Mouse (Mus musculus): ENCODE measurements at regions not wholly inside any gene's neighbourhood (a gene's known extent, or its start where the extent isn't known, plus 50 kb on each side); places are given as distances from the start of the nearest gene placed in this dataset.

DNA sequence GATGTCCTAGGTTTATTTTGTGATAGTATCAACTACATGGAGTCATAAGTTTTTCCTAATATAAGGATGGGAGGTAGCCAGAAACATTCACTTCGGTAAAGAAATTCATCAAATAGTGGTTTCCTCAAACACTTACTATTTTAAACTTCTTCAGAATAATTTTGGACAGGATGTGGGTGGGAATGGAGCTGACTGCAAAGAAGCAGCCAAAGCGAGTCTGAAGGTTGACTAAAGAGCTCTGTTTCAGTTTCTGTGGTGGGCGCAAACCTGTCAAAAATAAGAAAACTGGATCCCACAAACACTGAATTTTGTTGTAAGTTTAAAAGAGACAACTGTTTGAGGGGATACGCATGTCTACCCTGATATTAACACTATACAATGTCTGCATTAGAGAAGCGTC, 438.2 kb upstream of the Fign start:
- H3K36me3 ChIP-seq (ENCODE audit: control insufficient read depth, insufficient read depth, low read length), result no peaks in the 10 kb centered on the region
- H3K9ac ChIP-seq (ENCODE audit: low read length), result no peak overlapping the region
- WGBS, result 88% methylated on average over 5 of the region's 5 CpGs
- no peak for DNase-seq (ENCODE audit: low spot score)
- no peaks in the 10 kb centered on the region for H3K9me3 ChIP-seq (ENCODE audit: control insufficient read depth, low read length)
- no peak overlapping the region for H3K4me3 ChIP-seq (ENCODE audit: low read depth, low read length)
- H3K27ac ChIP-seq (ENCODE audit: low read depth), result no peak overlapping the region
- H3K4me1 ChIP-seq (replicated peaks; ENCODE audit: control insufficient read depth, insufficient read depth, low read length), result no peaks in the 10 kb centered on the region
- no peak for ATAC-seq (replicated peaks; ENCODE audit: low FRiP score, low TSS enrichment, low read depth)
- H3K4me2 ChIP-seq (ENCODE audit: low read length), result no peak overlapping the region
- no peaks in the 10 kb centered on the region for H3K27me3 ChIP-seq (replicated peaks; ENCODE audit: control insufficient read depth, insufficient read depth, low read length)

DNA sequence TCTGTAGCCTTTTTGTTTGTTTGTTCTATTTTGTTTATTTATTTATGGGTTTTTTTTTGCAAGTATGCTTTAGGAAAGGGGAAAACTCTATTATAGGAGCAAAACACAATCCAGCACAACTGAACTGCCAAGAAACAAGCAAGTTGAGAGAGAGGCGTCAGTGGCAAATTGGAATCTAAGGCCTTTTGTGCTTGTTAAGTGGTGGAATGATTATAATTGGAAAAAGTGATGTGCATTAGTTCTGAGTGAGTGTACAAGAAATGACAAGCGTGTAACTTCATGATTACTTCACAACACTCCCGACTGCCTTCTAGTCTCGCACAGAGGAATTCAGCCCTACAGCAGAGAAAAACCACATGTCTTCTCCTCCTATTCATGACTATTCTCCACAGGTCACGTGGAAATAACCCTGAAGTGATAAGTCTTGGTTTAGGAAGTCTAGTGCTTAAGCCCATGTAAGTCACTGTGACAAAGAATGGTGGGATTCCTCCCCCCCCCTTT, 437.6 kb upstream of the Fign start:
- Histone ChIP-seq H3K4me3 (ENCODE audit: low read depth, low read length) (no peak overlapping the region), H3K9ac (ENCODE audit: low read length) (no peak overlapping the region), H3K27ac (ENCODE audit: low read depth) (no peak overlapping the region), H3K4me2 (ENCODE audit: low read length) (no peak overlapping the region), H3K27me3 (replicated peaks; ENCODE audit: control insufficient read depth, insufficient read depth, low read length) (no peaks in the 10 kb centered on the region), H3K9me3 (ENCODE audit: control insufficient read depth, low read length) (no peaks in the 10 kb centered on the region), H3K4me1 (replicated peaks; ENCODE audit: control insufficient read depth, insufficient read depth, low read length) (no peaks in the 10 kb centered on the region), H3K36me3 (ENCODE audit: control insufficient read depth, insufficient read depth, low read length) (no peaks in the 10 kb centered on the region)
- ATAC-seq (replicated peaks; ENCODE audit: low FRiP score, low TSS enrichment, low read depth), result no peak
- 85% methylated on average over 5 of the region's 5 CpGs for WGBS
- DNase-seq (ENCODE audit: low spot score), result no peak

DNA sequence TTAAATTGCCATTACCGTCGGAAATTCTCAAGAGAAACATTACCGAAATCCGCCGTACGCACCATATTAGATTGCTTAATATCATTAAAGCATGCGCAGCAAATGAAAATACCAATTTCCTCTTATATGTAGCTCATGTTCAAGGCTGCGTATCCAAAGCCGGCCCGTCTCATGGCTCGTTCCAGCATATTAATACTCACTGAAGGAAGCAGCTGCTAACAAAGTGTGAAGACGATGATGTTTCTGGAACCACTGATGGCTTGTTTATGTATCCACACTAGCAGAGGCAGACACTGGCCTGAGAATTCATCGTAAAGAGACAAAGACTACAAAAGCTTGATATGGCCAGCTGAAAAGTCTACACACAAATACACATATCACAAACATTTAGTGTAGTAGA, 437.0 kb upstream of the Fign start:
- no peak for DNase-seq (ENCODE audit: low spot score)
- Histone ChIP-seq H3K9me3 (ENCODE audit: control insufficient read depth, low read length) (no peaks in the 10 kb centered on the region), H3K9ac (ENCODE audit: low read length) (no peak overlapping the region), H3K27me3 (replicated peaks; ENCODE audit: control insufficient read depth, insufficient read depth, low read length) (no peaks in the 10 kb centered on the region), H3K4me2 (ENCODE audit: low read length) (no peak overlapping the region), H3K27ac (ENCODE audit: low read depth) (no peak overlapping the region), H3K4me3 (ENCODE audit: low read depth, low read length) (no peak overlapping the region), H3K4me1 (replicated peaks; ENCODE audit: control insufficient read depth, insufficient read depth, low read length) (no peaks in the 10 kb centered on the region), H3K36me3 (ENCODE audit: control insufficient read depth, insufficient read depth, low read length) (no peaks in the 10 kb centered on the region)
- WGBS, result 87% methylated on average over 13 of the region's 13 CpGs
- ATAC-seq (replicated peaks; ENCODE audit: low FRiP score, low TSS enrichment, low read depth), result no peak

DNA sequence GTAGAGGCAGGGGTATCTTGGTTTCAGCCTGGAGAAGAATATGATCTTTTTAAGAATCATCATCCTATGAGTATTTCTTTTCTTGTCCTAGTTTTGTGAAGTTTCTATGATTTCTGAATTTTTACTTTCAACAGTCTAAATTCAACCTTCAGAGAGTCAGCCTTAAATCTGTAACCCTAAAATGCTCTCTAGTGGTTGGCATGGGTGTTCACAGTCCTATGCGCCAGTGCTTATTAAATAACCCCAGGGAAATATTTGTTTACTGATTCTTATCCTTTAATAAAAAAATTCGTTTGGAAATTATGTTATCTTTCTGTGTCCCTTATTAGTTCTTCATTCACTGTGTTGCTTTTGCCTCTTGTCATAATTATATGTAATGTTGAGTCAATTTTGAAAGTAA, 436.5 kb upstream of the Fign start:
- no peaks in the 10 kb centered on the region for H3K4me1 ChIP-seq (replicated peaks; ENCODE audit: control insufficient read depth, insufficient read depth, low read length)
- H3K9ac ChIP-seq (ENCODE audit: low read length), result no peak overlapping the region
- H3K4me3 ChIP-seq (ENCODE audit: low read depth, low read length), result no peak overlapping the region
- no peak overlapping the region for H3K27ac ChIP-seq (ENCODE audit: low read depth)
- ATAC-seq (replicated peaks; ENCODE audit: low FRiP score, low TSS enrichment, low read depth) (no peak), DNase-seq (ENCODE audit: low spot score) (no peak)
- no peaks in the 10 kb centered on the region for H3K36me3 ChIP-seq (ENCODE audit: control insufficient read depth, insufficient read depth, low read length)
- no peaks in the 10 kb centered on the region for H3K27me3 ChIP-seq (replicated peaks; ENCODE audit: control insufficient read depth, insufficient read depth, low read length)
- WGBS, result 64% methylated on average over 2 of the region's 2 CpGs
- H3K9me3 ChIP-seq (ENCODE audit: control insufficient read depth, low read length), result no peaks in the 10 kb centered on the region
- H3K4me2 ChIP-seq (ENCODE audit: low read length), result no peak overlapping the region

DNA sequence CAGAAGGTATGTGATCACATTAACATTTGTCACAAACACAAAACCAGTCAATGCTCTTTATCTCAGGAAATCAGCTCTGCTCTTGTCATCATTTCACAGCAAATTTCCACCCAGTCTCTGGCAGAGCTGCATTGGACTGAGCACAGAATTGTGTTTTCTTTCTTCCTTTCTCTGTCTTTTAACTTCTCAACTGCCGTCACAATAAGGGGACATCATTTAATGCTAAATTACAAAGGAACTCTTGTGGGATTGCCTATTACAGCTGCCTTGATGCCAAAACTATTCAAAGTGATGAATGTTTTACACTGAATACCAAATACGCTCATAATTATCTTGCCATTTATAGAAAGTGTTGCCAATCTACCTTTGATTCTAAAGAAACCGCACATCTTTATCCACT, 424.9 kb upstream of the Fign start:
- Histone ChIP-seq H3K4me2 (ENCODE audit: low read length) (no peak overlapping the region), H3K9ac (ENCODE audit: low read length) (no peak overlapping the region), H3K36me3 (ENCODE audit: control insufficient read depth, insufficient read depth, low read length) (no peaks in the 10 kb centered on the region), H3K9me3 (ENCODE audit: control insufficient read depth, low read length) (no peaks in the 10 kb centered on the region), H3K4me1 (replicated peaks; ENCODE audit: control insufficient read depth, insufficient read depth, low read length) (no peaks in the 10 kb centered on the region), H3K27ac (ENCODE audit: low read depth) (no peak overlapping the region), H3K4me3 (ENCODE audit: low read depth, low read length) (no peak overlapping the region), H3K27me3 (replicated peaks; ENCODE audit: control insufficient read depth, insufficient read depth, low read length) (no peaks in the 10 kb centered on the region)
- no peak for DNase-seq (ENCODE audit: low spot score)
- ATAC-seq (replicated peaks; ENCODE audit: low FRiP score, low TSS enrichment, low read depth), result no peak
- WGBS, result 84% methylated on average over 3 of the region's 3 CpGs

DNA sequence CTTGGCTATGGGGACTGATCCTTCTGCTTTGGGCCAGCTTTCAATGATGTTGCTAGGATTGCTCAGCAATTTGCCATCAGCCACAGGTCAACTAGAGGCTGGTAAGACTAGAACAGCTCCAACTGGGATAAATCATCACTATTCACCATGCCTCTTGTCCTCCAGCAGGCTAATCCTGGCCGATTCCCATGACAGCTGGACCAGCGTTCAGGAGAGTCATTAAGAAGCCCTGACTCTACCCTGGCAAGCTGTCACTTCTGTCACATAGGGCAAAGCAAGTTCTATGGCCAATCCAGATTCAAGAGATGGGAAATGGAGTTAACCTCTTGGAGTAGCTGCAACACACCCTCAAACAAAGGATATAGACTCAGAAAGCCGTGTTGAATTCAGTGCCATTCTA, 424.4 kb upstream of the Fign start:
- Histone ChIP-seq H3K36me3 (ENCODE audit: control insufficient read depth, insufficient read depth, low read length) (no peaks in the 10 kb centered on the region), H3K9me3 (ENCODE audit: control insufficient read depth, low read length) (no peaks in the 10 kb centered on the region), H3K4me2 (ENCODE audit: low read length) (no peak overlapping the region), H3K27ac (ENCODE audit: low read depth) (no peak overlapping the region), H3K9ac (ENCODE audit: low read length) (no peak overlapping the region), H3K27me3 (replicated peaks; ENCODE audit: control insufficient read depth, insufficient read depth, low read length) (no peaks in the 10 kb centered on the region), H3K4me1 (replicated peaks; ENCODE audit: control insufficient read depth, insufficient read depth, low read length) (no peaks in the 10 kb centered on the region), H3K4me3 (ENCODE audit: low read depth, low read length) (no peak overlapping the region)
- ATAC-seq (replicated peaks; ENCODE audit: low FRiP score, low TSS enrichment, low read depth), result no peak
- WGBS, result 76% methylated on average over 3 of the region's 3 CpGs
- no peak for DNase-seq (ENCODE audit: low spot score)

DNA sequence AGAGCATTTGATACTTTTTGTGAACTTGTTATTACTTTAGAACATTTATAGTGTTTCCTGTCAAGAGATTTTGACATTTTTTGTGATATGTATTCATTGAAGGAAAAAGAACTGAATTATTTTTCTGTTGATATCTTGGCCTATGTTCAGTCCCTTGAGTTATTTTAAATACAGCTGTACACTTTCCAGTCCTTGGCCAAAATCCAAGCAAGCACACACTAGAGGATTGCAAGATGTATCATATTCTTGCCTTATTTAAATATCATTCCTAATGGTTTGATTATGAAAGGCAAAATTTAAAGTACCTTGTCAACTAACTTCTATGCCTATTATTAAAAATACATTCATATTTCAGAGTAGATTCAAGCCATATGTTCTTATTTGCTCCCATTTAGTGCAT, 397.9 kb upstream of the Fign start:
- DNase-seq (ENCODE audit: low spot score) (no peak), ATAC-seq (replicated peaks; ENCODE audit: low FRiP score, low TSS enrichment, low read depth) (no peak)
- H3K36me3 ChIP-seq (ENCODE audit: control insufficient read depth, insufficient read depth, low read length), result no peaks in the 10 kb centered on the region
- H3K4me1 ChIP-seq (replicated peaks; ENCODE audit: control insufficient read depth, insufficient read depth, low read length), result no peaks in the 10 kb centered on the region
- H3K27me3 ChIP-seq (replicated peaks; ENCODE audit: control insufficient read depth, insufficient read depth, low read length), result no peaks in the 10 kb centered on the region
- no peak overlapping the region for H3K4me2 ChIP-seq (ENCODE audit: low read length)
- H3K9ac ChIP-seq (ENCODE audit: low read length), result no peak overlapping the region
- no peak overlapping the region for H3K27ac ChIP-seq (ENCODE audit: low read depth)
- H3K9me3 ChIP-seq (ENCODE audit: control insufficient read depth, low read length), result 0 out of 2 replicates have a peak, but pooled peaks cover 2% of the 10 kb centered on the region
- no peak overlapping the region for H3K4me3 ChIP-seq (ENCODE audit: low read depth, low read length)

DNA sequence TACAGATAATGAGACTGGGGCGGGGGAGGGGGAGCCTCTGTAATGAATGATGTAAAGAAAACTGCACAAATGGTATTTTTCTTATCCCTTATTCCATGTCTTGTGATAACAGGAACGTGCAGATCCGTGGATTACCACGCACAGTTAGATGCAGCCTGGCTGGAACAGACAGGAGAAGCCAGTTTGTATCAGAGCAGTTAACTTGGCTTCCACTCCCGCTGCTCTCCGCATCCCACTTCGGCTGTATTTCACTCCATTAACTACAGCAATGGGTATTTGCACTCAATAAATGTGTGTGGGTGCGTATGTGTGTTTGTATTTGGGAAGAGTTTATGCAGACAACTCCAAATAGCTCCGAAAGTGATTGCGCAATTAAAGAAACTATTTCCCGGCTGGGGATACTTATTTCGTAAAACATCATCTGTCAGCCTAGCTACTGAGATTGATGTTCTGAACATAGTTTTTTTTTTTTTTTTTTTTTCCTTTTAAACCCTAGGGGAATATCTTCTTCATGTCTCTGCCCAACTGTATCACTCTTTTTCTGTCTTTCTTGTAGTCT, 368.7 kb upstream of the Fign start:
- WGBS, result 80% methylated on average over 12 of the region's 12 CpGs
- Histone ChIP-seq H3K36me3 (ENCODE audit: control insufficient read depth, insufficient read depth, low read length) (no peaks in the 10 kb centered on the region), H3K27ac (ENCODE audit: low read depth) (no peak overlapping the region), H3K4me3 (ENCODE audit: low read depth, low read length) (no peak overlapping the region), H3K9ac (ENCODE audit: low read length) (no peak overlapping the region), H3K4me1 (replicated peaks; ENCODE audit: control insufficient read depth, insufficient read depth, low read length) (no peaks in the 10 kb centered on the region), H3K9me3 (ENCODE audit: control insufficient read depth, low read length) (no peaks in the 10 kb centered on the region), H3K4me2 (ENCODE audit: low read length) (no peak overlapping the region), H3K27me3 (replicated peaks; ENCODE audit: control insufficient read depth, insufficient read depth, low read length) (no peaks in the 10 kb centered on the region)
- DNase-seq (ENCODE audit: low spot score) (no peak), ATAC-seq (replicated peaks; ENCODE audit: low FRiP score, low TSS enrichment, low read depth) (no peak)

DNA sequence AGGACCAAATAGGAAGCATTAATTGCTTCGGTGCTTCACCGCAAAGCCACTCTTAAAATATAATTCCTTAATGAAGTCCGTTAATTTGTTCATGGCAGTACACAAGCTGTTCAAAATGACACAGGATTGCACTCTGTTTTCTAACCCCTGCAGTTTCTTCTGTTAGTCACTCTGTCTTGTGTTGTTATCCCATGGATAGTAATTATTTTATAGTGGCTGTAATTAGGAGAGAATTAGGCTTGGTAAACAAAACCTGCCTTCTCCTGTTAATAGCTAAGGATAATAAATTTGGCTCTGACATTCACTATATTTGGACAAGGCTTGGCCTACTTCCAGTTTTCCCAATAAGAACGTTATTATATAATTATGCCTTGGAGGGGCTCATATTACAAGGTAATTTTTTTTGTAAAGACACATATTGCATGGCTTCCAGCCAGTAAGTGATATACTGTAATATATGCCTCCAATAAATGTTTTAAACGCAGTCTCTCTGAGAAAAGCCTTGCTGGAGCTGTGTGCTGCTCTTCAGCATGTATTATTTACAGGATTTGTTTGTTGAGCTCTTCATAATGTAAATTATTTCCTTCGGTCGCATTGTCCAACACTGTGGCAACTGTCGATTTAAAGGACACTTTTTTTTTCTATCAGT, 364.8 kb upstream of the Fign start:
- DNase-seq (ENCODE audit: low spot score) (no peak), ATAC-seq (replicated peaks; ENCODE audit: low FRiP score, low TSS enrichment, low read depth) (no peak)
- Histone ChIP-seq H3K4me1 (replicated peaks; ENCODE audit: control insufficient read depth, insufficient read depth, low read length) (no peaks in the 10 kb centered on the region), H3K27me3 (replicated peaks; ENCODE audit: control insufficient read depth, insufficient read depth, low read length) (no peaks in the 10 kb centered on the region), H3K4me2 (ENCODE audit: low read length) (no peak overlapping the region), H3K4me3 (ENCODE audit: low read depth, low read length) (no peak overlapping the region), H3K27ac (ENCODE audit: low read depth) (no peak overlapping the region), H3K36me3 (ENCODE audit: control insufficient read depth, insufficient read depth, low read length) (no peaks in the 10 kb centered on the region), H3K9ac (ENCODE audit: low read length) (no peak overlapping the region), H3K9me3 (ENCODE audit: control insufficient read depth, low read length) (no peaks in the 10 kb centered on the region)
- 58% methylated on average over 8 of the region's 8 CpGs for WGBS

All from intestine, embryonic 14.5 days (tissue).